Mouse (Mus musculus): Measurements from ENCODE around the gene Rasgrf1. TPM values are rescaled to one million over a fixed set of nuclear protein-coding genes. Genes with fewer than 3 reads are reported as not detected.

Rasgrf1 gene
- total RNA-seq, 2 experiments from 2014 or later = not detected

DNA sequence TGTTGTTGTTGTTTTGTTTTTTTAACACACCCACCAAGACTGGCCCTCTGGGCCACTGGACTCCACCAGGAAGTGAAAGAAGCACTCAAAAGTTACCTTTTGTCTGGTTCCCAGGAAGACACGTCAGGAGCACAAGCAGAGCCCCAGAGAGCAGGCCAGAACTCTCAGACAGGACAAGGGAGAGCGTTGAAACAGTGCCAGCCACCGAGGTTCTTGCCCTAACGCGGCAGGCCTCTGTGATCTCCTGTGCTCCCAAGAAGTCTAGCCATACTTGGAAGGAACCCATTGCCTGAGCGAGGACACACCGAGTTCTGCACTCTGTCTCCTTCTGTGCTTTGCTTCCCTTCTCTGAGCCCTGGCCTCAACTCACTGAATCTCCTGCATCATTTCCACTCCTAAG, 160.5 kb downstream of the Rasgrf1 start:
- intact Hi-C loops (cut with DNase I) = no loop called here
- no peak for DNase-seq

DNA sequence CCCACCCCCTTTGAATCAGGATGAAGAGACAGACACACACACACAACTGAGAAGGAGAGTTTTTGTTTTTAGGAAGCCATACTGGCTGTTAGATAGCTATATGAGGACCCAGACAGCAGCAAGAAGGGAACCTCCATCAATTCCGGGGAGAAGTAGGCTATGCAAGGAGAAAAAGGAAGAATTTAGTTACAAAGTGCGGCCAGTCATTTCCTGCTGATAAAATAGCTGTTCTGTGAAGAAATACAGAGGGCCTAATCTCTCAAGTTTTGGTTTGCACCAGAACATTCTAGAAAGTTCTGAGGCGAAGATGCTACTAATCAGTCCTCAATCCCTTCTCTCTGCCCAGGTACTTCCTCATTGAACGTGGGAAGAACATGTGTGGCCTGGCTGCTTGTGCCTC, 165.6 kb downstream of the Rasgrf1 start:
- DNase-seq = no peak
- intact Hi-C loops (cut with DNase I) = no loop called here

DNA sequence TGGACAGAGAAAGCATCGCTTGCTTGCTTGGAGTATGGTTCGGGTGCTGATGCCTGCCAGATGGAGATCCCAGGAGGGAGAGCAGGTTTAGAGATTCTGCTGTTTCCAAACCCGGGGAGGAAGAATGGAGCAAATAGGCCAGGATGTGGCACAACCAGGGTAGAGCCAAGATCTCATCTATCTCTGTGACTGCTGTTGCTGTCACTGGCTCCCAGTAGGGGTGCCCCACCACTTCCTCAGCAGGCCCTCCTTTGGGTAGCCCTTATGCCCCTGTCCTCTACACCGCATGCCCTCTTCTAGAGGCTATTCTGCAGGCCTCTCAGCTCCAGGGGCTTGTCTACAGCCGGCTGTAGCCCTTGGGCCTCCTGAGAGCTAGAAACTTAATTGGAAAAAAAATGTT, 166.4 kb downstream of the Rasgrf1 start:
- intact Hi-C loops (cut with DNase I) = loop anchor here (2.0 kb wide), 1 partner anchor 249 kb away; no protein-coding TSS in a partner anchor

More for the DNA sequence above, 166.4 kb downstream of the Rasgrf1 start:
- DNase-seq = no peak

Other genes starting within 250 kb of the Rasgrf1 start
- 10 to 100 TPM; 14.9 TPM for gene Tmed3, start 204.8 kb upstream of the Rasgrf1 start, total RNA-seq (2021)
- gene Ankrd34c, start 171.4 kb upstream of the Rasgrf1 start, total RNA-seq (2021) = not detected
- 10 to 100 TPM; 12.2 to 13.2 TPM for gene Ctsh, start 144.2 kb downstream of the Rasgrf1 start, total RNA-seq (2021)
- gene Morf4l1, start 204.9 kb downstream of the Rasgrf1 start, total RNA-seq (2021) = 100 to 1,000 TPM; 167 to 169 TPM